Mouse (Mus musculus): Measurements from ENCODE around the gene Fgfr2. TPM values are rescaled to one million over a fixed set of nuclear protein-coding genes. Genes with fewer than 3 reads are reported as not detected.

Fgfr2 gene
- polyA plus RNA-seq, 1 experiment from 2014 or later: 17.2 TPM

DNA sequence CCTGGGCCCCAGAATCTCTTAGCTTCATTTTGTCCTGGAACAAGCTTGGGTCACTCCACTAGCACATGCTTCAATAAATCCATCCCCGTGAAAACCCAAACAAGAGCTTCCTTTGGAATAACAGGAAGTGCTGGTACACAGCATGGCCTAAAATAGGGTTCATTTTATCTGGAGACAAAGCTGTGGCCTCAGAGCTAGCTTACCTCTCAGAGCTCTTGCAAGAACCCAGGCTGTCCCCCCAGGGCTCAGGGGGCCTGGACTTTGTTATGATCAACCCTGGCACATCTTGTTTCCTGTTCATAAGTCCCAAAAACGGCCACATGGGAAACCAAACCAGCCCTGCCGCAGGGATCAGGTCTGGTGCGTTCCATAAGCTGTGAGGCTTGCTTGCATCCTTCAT, 85.5 kb downstream of the Fgfr2 start:
- H3K9ac ChIP-seq: no peak overlapping the region
- no peaks in the 10 kb centered on the region for H3K36me3 ChIP-seq

DNA sequence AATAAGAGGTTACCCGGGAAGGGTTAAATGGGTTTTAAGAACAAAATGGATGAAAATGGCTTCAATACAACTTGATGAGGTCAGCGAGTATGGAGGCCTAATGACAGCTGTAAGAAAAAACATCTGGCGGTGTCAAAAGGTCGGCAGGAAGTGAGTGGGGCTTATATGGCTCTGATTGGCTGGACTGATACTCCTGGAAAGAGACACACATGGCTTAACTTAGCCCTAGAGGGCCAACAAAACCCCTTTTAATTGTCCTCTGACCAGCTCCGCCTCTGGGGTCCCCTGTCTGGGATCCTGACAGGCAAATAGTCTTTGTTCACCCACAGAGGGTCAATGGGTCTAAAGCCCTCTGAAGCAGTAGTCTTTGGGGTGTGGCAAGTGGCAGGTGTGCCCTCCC, 85.9 kb downstream of the Fgfr2 start:
- H3K4me1 ChIP-seq (replicated peaks): peaks cover 90% of the 10 kb centered on the region
- no peaks in the 10 kb centered on the region for H3K36me3 ChIP-seq
- H3K9me3 ChIP-seq (replicated peaks): no peaks in the 10 kb centered on the region
- peak overlapping the region; percentile 74 for H3K27ac ChIP-seq
- no peak for ATAC-seq (replicated peaks; ENCODE audit: insufficient number of reproducible peaks, insufficient read depth, low FRiP score, low read depth)
- H3K4me3 ChIP-seq: no peak overlapping the region
- H3K4me2 ChIP-seq: no peak overlapping the region
- no peak overlapping the region for H3K9ac ChIP-seq
- H3K27me3 ChIP-seq: no peaks in the 10 kb centered on the region
- WGBS: 54% methylated on average over 5 of the region's 5 CpGs

More for the DNA sequence above, 85.5 kb downstream of the Fgfr2 start:
- no peak for ATAC-seq (replicated peaks; ENCODE audit: insufficient number of reproducible peaks, insufficient read depth, low FRiP score, low read depth)
- no peak overlapping the region for H3K4me3 ChIP-seq
- 33% methylated on average over 4 of the region's 4 CpGs for WGBS
- no peaks in the 10 kb centered on the region for H3K27me3 ChIP-seq
- no peaks in the 10 kb centered on the region for H3K9me3 ChIP-seq (replicated peaks)
- no peak overlapping the region for H3K4me2 ChIP-seq
- peak overlapping the region; percentile 74 for H3K27ac ChIP-seq
- peaks cover 91% of the 10 kb centered on the region for H3K4me1 ChIP-seq (replicated peaks)

DNA sequence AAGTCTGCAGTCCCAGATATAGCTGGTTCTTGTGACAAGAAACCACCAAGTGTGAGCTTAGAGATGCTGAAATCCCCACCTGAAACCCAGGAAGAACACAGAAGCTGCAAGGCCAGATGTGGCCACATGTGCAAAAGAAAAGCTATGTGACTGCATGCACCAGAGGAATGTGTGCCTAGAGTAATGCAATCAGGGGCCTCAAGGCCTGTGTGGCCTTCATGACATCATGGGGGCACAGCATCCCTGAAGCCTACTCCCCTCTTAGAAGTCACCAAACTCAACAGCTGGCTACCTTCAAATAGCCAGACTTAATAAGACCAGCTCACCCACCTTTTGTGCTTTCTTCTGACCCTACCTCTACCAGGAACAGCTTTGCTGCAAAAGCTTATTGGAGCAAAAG, 87.2 kb downstream of the Fgfr2 start:
- Histone ChIP-seq H3K36me3 (no peaks in the 10 kb centered on the region), H3K4me1 (replicated peaks) (peaks cover 78% of the 10 kb centered on the region), H3K4me3 (no peak overlapping the region), H3K27ac (peak overlapping the region; percentile 74), H3K27me3 (no peaks in the 10 kb centered on the region), H3K9ac (no peak overlapping the region), H3K9me3 (replicated peaks) (no peaks in the 10 kb centered on the region), H3K4me2 (no peak overlapping the region)
- no peak for ATAC-seq (replicated peaks; ENCODE audit: insufficient number of reproducible peaks, insufficient read depth, low FRiP score, low read depth)

DNA sequence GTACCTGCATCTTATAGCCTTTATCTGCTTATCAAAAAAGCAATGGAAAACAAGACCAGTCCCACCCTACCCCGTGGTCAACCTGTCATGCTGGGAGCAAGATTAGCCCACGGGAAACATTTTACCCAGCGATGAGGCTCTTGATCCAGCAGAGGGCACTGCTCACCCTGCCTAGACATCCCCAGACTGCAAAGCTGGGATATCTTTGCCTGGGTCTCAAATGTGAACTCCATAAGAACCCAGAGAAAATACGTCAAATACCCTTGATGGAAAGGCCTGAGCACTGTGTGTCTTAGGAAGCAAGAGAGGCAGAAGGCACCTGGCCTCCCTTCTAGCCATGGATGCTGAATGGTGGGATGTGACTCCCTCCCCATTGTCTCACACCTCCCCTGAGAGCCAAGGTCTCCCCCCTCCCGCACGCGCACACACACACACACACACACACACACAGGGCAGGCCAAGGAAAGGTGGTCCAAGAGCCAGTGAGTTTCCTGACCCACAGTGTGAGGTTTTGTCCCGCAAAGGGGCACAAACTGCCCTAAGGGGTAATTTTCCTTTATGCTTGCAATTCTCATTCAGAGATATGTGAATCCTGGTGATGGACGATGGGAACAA, 90.5 kb downstream of the Fgfr2 start:
- WGBS: 47% methylated on average over 9 of the region's 9 CpGs
- Histone ChIP-seq H3K4me3 (no peak overlapping the region), H3K4me2 (no peak overlapping the region), H3K36me3 (no peaks in the 10 kb centered on the region), H3K9ac (no peak overlapping the region), H3K4me1 (replicated peaks) (peaks cover 59% of the 10 kb centered on the region), H3K27ac (peak overlapping the region; percentile 17; the same call in 1 of the 2 replicates), H3K27me3 (no peaks in the 10 kb centered on the region), H3K9me3 (replicated peaks) (no peaks in the 10 kb centered on the region)
- peak; percentile 48; the same call in 1 of the 2 replicates for ATAC-seq (replicated peaks; ENCODE audit: insufficient number of reproducible peaks, insufficient read depth, low FRiP score, low read depth)

DNA sequence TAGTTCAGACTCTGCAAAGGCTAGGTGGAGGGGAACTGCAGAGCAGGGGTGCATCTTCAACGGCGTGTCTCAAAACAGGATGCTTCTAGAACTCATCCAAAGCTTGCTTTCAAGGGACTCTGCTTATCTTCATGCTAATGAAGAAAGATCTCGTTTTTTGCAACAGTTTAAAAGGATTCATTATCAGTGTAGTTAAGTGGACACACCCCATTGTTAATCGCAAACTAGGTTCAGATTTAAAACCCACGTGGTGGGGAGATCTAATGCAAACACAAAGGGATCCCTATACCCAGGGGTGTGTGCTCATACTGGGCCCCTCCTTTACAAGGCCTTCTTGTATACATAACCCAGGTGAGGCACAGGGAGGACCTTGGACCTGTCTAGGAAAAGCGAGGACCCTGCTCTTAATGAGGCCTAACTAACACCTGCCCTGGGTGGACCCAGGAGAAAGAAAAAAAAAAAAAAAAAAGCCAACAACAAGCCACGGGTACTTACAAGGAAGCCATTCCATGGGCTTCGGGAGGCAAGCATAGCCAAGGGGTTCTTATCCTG, 93.6 kb downstream of the Fgfr2 start:
- H3K4me1 ChIP-seq (replicated peaks): peaks cover 47% of the 10 kb centered on the region
- H3K27me3 ChIP-seq: no peaks in the 10 kb centered on the region
- no peak overlapping the region for H3K4me3 ChIP-seq
- H3K4me2 ChIP-seq: no peak overlapping the region
- ATAC-seq (replicated peaks; ENCODE audit: insufficient number of reproducible peaks, insufficient read depth, low FRiP score, low read depth): no peak
- 61% methylated on average over 8 of the region's 8 CpGs for WGBS
- H3K36me3 ChIP-seq: no peaks in the 10 kb centered on the region
- H3K9ac ChIP-seq: no peak overlapping the region
- no peaks in the 10 kb centered on the region for H3K9me3 ChIP-seq (replicated peaks)
- H3K27ac ChIP-seq: no peak overlapping the region

DNA sequence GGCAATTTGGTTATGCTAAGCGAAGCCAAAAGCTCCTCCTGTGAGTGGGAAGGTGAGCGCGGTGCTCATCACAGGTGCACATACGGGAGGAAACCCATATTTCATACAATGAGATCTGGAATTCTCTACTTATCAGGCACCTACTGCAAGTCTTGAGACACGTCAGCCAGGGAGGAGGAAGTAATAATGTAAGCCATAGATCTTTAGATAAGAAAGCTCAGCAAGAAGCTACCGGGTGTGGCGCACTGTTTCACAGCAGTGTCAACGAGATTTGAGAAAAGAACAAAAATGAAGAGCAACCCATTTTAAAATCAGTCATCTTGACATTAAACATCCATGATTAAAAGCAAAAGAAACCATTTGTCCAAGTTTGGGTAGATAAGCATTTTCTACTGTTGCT, 94.1 kb downstream of the Fgfr2 start:
- no peak overlapping the region for H3K4me2 ChIP-seq
- H3K36me3 ChIP-seq: no peaks in the 10 kb centered on the region
- no peak for ATAC-seq (replicated peaks; ENCODE audit: insufficient number of reproducible peaks, insufficient read depth, low FRiP score, low read depth)
- H3K9ac ChIP-seq: no peak overlapping the region
- WGBS: 75% methylated on average over 8 of the region's 8 CpGs
- H3K4me3 ChIP-seq: no peak overlapping the region
- peaks cover 46% of the 10 kb centered on the region for H3K4me1 ChIP-seq (replicated peaks)
- no peaks in the 10 kb centered on the region for H3K9me3 ChIP-seq (replicated peaks)
- H3K27ac ChIP-seq: no peak overlapping the region
- H3K27me3 ChIP-seq: no peaks in the 10 kb centered on the region

DNA sequence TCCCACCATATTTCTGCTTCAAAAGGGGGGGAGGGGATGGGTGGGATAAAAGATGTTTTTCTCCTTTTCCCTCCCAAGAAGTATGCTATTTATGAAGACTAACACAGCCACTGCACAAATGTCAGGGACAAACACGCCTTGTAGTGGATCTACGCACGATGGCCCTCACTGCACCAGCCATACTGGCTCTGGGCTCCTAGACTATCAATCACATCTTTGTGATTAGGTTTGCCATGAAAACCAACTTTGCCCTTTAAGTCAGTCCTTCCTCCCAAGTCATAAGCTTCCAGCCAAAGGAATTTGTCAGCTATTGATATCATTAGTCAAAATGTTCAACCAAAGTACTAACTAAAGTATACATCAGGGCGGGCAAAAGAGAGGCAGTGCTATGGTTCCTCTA, 95.2 kb downstream of the Fgfr2 start:
- Histone ChIP-seq H3K4me1 (replicated peaks) (peaks cover 43% of the 10 kb centered on the region), H3K27me3 (no peaks in the 10 kb centered on the region)
- no peak for ATAC-seq (replicated peaks; ENCODE audit: insufficient number of reproducible peaks, insufficient read depth, low FRiP score, low read depth)

DNA sequence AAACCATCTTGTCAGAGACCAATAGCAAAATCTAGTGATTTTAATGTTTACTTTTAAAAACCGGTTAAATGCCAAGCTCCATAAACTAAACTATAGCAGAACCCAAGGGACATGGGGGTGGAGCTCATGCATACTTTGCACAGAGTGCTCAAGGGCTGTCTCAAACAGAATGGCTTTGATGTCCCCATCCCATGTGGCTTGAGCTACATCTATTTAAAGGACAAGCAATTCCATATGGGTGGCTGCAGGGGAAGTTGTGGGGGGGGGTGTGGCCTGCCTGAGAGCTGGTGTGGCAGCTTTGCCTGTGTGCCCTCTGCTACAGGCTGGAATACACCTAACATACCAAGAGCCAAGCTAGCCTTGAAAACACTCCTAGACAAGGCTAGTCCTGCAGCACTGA, 98.5 kb downstream of the Fgfr2 start:
- H3K27me3 ChIP-seq: no peaks in the 10 kb centered on the region
- H3K4me2 ChIP-seq: no peak overlapping the region
- no peak overlapping the region for H3K9ac ChIP-seq
- no peaks in the 10 kb centered on the region for H3K9me3 ChIP-seq (replicated peaks)
- H3K27ac ChIP-seq: 0 out of 2 replicates have a peak overlapping the region, but pooled peaks have one; percentile 26
- 61% methylated on average over 1 of the region's 1 CpGs for WGBS
- peaks cover 58% of the 10 kb centered on the region for H3K4me1 ChIP-seq (replicated peaks)
- no peaks in the 10 kb centered on the region for H3K36me3 ChIP-seq
- H3K4me3 ChIP-seq: no peak overlapping the region
- 0 out of 2 replicates have a peak, but pooled peaks have one; percentile 24 for ATAC-seq (replicated peaks; ENCODE audit: insufficient number of reproducible peaks, insufficient read depth, low FRiP score, low read depth)

More for the DNA sequence above, 95.2 kb downstream of the Fgfr2 start:
- H3K36me3 ChIP-seq: no peaks in the 10 kb centered on the region
- H3K27ac ChIP-seq: no peak overlapping the region
- H3K4me3 ChIP-seq: no peak overlapping the region
- no peak overlapping the region for H3K9ac ChIP-seq
- H3K4me2 ChIP-seq: no peak overlapping the region
- no peaks in the 10 kb centered on the region for H3K9me3 ChIP-seq (replicated peaks)
- whole genome bisulfite sequencing: 88% methylated on average over 4 of the region's 4 CpGs

DNA sequence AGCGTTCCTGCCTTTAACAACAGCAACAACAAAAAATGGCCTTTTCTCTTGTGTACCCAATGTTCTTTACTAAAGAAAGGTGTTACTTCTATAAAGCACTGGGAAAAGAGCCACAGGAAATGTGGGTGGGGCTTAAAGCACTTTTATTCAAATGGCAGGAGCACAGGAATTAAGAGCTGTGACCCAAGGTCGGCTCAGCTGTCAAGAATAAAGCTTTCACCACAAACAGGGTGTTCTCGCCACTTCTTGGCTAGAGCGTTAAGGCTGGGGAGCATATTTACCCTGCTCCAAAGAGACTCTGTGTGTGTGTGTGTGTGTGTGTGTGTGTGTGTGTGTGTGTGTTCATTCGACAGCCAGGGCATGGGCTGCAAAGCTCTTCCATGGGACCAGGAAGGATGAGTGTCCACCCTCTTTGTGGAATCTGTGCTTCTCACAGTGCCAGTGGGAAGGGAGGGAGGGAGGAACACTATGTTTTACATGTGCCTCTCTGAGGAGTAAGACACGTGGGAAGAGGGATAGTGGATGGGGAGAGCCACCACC, 103.6 kb downstream of the Fgfr2 start:
- Histone ChIP-seq H3K4me1 (replicated peaks) (peaks cover 64% of the 10 kb centered on the region), H3K27me3 (no peaks in the 10 kb centered on the region), H3K4me3 (no peak overlapping the region), H3K4me2 (no peak overlapping the region), H3K9ac (no peak overlapping the region), H3K27ac (peak overlapping the region; percentile 43), H3K9me3 (replicated peaks) (no peaks in the 10 kb centered on the region), H3K36me3 (no peaks in the 10 kb centered on the region)
- WGBS: 35% methylated on average over 6 of the region's 6 CpGs
- 0 out of 2 replicates have a peak, but pooled peaks have one; percentile 36 for ATAC-seq (replicated peaks; ENCODE audit: insufficient number of reproducible peaks, insufficient read depth, low FRiP score, low read depth)

DNA sequence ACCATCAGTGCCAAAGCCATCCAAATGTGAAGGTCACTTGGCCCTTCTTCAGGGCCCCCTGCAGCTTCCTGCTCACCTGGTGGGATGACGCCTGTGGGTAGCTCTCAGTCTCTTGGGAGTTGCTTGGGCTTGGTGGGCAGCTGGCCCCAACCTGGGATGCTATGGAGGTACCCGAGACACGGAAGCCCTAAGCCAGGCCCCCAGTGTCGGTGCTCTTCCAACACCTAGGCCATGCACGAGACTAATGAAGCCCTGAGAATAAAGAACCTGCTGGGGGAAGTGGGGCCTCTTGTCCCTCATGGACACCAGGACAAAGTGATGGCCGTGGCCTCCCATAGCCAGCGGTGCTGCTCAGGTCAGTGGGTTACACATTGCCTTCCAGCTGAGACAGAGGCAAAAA, 104.2 kb downstream of the Fgfr2 start:
- 72% methylated on average over 7 of the region's 7 CpGs for WGBS
- no peaks in the 10 kb centered on the region for H3K27me3 ChIP-seq
- ATAC-seq (replicated peaks; ENCODE audit: insufficient number of reproducible peaks, insufficient read depth, low FRiP score, low read depth): no peak
- peaks cover 65% of the 10 kb centered on the region for H3K4me1 ChIP-seq (replicated peaks)
- H3K4me3 ChIP-seq: no peak overlapping the region
- no peaks in the 10 kb centered on the region for H3K9me3 ChIP-seq (replicated peaks)
- H3K4me2 ChIP-seq: no peak overlapping the region
- no peaks in the 10 kb centered on the region for H3K36me3 ChIP-seq
- H3K9ac ChIP-seq: no peak overlapping the region
- H3K27ac ChIP-seq: peak overlapping the region; percentile 43

DNA sequence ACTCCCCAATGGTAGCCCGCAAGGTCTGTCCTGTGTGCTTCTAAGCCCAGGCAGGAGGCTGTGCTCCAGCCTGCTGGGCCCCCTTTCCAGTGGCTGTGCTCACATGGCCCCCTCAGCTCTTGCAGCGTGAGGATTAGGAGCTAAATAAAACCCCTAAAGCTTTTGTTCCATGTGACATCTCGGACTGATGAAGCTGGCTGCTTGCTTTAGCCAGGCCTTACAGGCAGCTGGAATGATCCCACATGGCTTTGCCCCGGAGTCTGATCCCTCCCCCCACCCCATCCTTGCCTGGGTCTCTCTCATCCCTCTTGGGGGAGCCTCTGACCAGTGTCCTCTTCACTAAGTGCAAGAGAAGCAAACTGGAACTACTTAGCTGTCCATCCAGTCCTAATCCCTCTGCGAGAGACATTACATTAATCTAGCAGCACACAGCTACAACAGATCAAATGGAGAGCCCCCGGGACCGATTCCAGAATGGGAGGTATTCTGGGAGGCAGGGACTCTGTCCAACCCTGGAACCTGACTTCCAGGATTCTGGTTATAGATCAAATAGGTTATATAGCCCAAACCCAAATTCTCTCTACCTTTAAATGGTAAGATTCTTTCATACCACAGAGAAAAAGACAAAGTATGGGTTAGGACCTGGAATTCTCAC, 107.6 kb downstream of the Fgfr2 start:
- Histone ChIP-seq H3K27me3 (no peaks in the 10 kb centered on the region), H3K9me3 (replicated peaks) (no peaks in the 10 kb centered on the region), H3K4me1 (replicated peaks) (peaks cover 79% of the 10 kb centered on the region), H3K9ac (peak overlapping the region; percentile 14), H3K4me3 (no peak overlapping the region), H3K4me2 (peak overlapping the region; percentile 31; the same call in 1 of the 2 replicates), H3K36me3 (no peaks in the 10 kb centered on the region), H3K27ac (peak overlapping the region; percentile 87)
- 26% methylated on average over 7 of the region's 7 CpGs for WGBS
- peak; percentile 41 for ATAC-seq (replicated peaks; ENCODE audit: insufficient number of reproducible peaks, insufficient read depth, low FRiP score, low read depth)
